Mouse (Mus musculus): ENCODE results near the gene Krtap3-2. TPM values are rescaled to one million over a fixed set of nuclear protein-coding genes. Genes with fewer than 3 reads are reported as not detected.
A peak's percentile ranks its signal among the peaks of the same experiment; 100 is the strongest.
"Not testable (repeated sequence)": the region's sequence is repeated elsewhere in the genome, so short reads cannot be mapped to it uniquely, and the experiment has no call there.

Gene Krtap3-2
- not detected in 2 replicates for polyA plus RNA-seq (2015; fragmentation: Nextera tagmentation; extraction: Ambion mirVana)

- no peak within 1 kb of the TSS for H3K4me3 ChIP-seq
- H3K27ac ChIP-seq = no peak within 1 kb of the TSS
- no peaks in the 10 kb centered on the region for H3K36me3 ChIP-seq
- 88% methylated on average over 2 of the region's 2 CpGs for WGBS
- ATAC-seq (ENCODE audit: low FRiP score) = no peak
- H3K9me3 ChIP-seq = no peaks in the 10 kb centered on the region
- H3K27me3 ChIP-seq = no peaks in the 10 kb centered on the region
- no peak within 1 kb of the TSS for H3K4me2 ChIP-seq
- no peaks in the 10 kb centered on the region for H3K4me1 ChIP-seq (replicated peaks)
- H3K9ac ChIP-seq = no peak within 1 kb of the TSS
Observed at GRCm38 (mm10) chr11:99556753-99557152, at the start of gene Krtap3-2. Gene Krtap3-2 (minus strand): TSS chr11:99556853.

GRCm38 (mm10) chr11:99603208-99603607 is 46.6 kb upstream of the Krtap3-2 start, which contains the start of gene Gm11938:
Gene Gm11938 (minus strand): TSS chr11:99603308.
- not testable (repeated sequence) for ATAC-seq (ENCODE audit: low FRiP score); H3K36me3 ChIP-seq; H3K27me3 ChIP-seq; H3K27ac ChIP-seq; H3K4me1 ChIP-seq (replicated peaks); H3K9ac ChIP-seq; H3K9me3 ChIP-seq; H3K4me2 ChIP-seq; H3K4me3 ChIP-seq
- 83% methylated on average over 1 of the region's 1 CpGs for WGBS

- ATAC-seq (ENCODE audit: low FRiP score) = not testable (repeated sequence)
Observed at GRCm38 (mm10) chr11:99597742-99598141, 41.1 kb upstream of the Krtap3-2 start, which contains the start of gene Krtap9-3. Gene Krtap9-3 (minus strand): TSS chr11:99598105.

GRCm38 (mm10) chr11:99590981-99591380 is 34.3 kb upstream of the Krtap3-2 start, which contains the start of gene Krtap1-3:
Gene Krtap1-3 (minus strand): TSS chr11:99591339.
- Histone ChIP-seq H3K4me2 (no peak within 1 kb of the TSS), H3K9me3 (no peaks in the 10 kb centered on the region), H3K27me3 (no peaks in the 10 kb centered on the region), H3K4me3 (no peak within 1 kb of the TSS), H3K9ac (no peak within 1 kb of the TSS), H3K36me3 (no peaks in the 10 kb centered on the region), H3K27ac (no peak within 1 kb of the TSS), H3K4me1 (replicated peaks) (no peaks in the 10 kb centered on the region)
- WGBS = 89% methylated on average over 6 of the region's 6 CpGs
- ATAC-seq (ENCODE audit: low FRiP score) = no peak

More at GRCm38 (mm10) chr11:99597742-99598141, 41.1 kb upstream of the Krtap3-2 start, which contains the start of gene Krtap9-3:
- not testable (repeated sequence) for H3K27me3 ChIP-seq; H3K27ac ChIP-seq; H3K9me3 ChIP-seq; H3K9ac ChIP-seq; H3K4me2 ChIP-seq; H3K36me3 ChIP-seq; H3K4me1 ChIP-seq (replicated peaks); H3K4me3 ChIP-seq
- 83% methylated on average over 6 of the region's 6 CpGs for WGBS

GRCm38 (mm10) chr11:99585096-99585495 is 28.4 kb upstream of the Krtap3-2 start:
- Histone ChIP-seq H3K36me3 (no peaks in the 10 kb centered on the region), H3K9ac (no peak overlapping the region), H3K4me1 (replicated peaks) (no peaks in the 10 kb centered on the region), H3K4me2 (no peak overlapping the region), H3K27me3 (no peaks in the 10 kb centered on the region), H3K4me3 (no peak overlapping the region), H3K27ac (no peak overlapping the region), H3K9me3 (no peaks in the 10 kb centered on the region)
- 93% methylated on average over 7 of the region's 7 CpGs for WGBS
- ATAC-seq (ENCODE audit: low FRiP score) = no peak

GRCm38 (mm10) chr11:99583245-99583704 is 26.6 kb upstream of the Krtap3-2 start, which contains the start of gene Krtap1-4:
Gene Krtap1-4 (minus strand): TSS chr11:99583654.
- Histone ChIP-seq H3K9ac (no peak within 1 kb of the TSS), H3K27ac (no peak within 1 kb of the TSS), H3K4me1 (replicated peaks) (no peaks in the 10 kb centered on the region), H3K36me3 (no peaks in the 10 kb centered on the region), H3K9me3 (no peaks in the 10 kb centered on the region), H3K4me3 (no peak within 1 kb of the TSS), H3K27me3 (no peaks in the 10 kb centered on the region), H3K4me2 (no peak within 1 kb of the TSS)
- ATAC-seq (ENCODE audit: low FRiP score) = no peak
- 83% methylated on average over 5 of the region's 5 CpGs for WGBS

GRCm38 (mm10) chr11:99581564-99581963 is 24.9 kb upstream of the Krtap3-2 start:
- WGBS = 89% methylated on average over 6 of the region's 6 CpGs
- H3K4me1 ChIP-seq (replicated peaks) = no peaks in the 10 kb centered on the region
- H3K36me3 ChIP-seq = no peaks in the 10 kb centered on the region
- ATAC-seq (ENCODE audit: low FRiP score) = no peak
- H3K4me3 ChIP-seq = no peak overlapping the region
- no peak overlapping the region for H3K9ac ChIP-seq
- no peak overlapping the region for H3K4me2 ChIP-seq
- no peak overlapping the region for H3K27ac ChIP-seq
- no peaks in the 10 kb centered on the region for H3K9me3 ChIP-seq
- H3K27me3 ChIP-seq = no peaks in the 10 kb centered on the region

- no peaks in the 10 kb centered on the region for H3K36me3 ChIP-seq
- H3K4me1 ChIP-seq (replicated peaks) = no peaks in the 10 kb centered on the region
- H3K27ac ChIP-seq = no peak overlapping the region
- H3K27me3 ChIP-seq = no peaks in the 10 kb centered on the region
- no peak overlapping the region for H3K4me2 ChIP-seq
- 95% methylated on average over 5 of the region's 5 CpGs for WGBS
- no peak overlapping the region for H3K9ac ChIP-seq
- no peak for ATAC-seq (ENCODE audit: low FRiP score)
- H3K9me3 ChIP-seq = no peaks in the 10 kb centered on the region
- no peak overlapping the region for H3K4me3 ChIP-seq
Observed at GRCm38 (mm10) chr11:99581051-99581450, 24.4 kb upstream of the Krtap3-2 start.

GRCm38 (mm10) chr11:99580636-99581035 is 24.0 kb upstream of the Krtap3-2 start, which contains the start of gene Krtap1-5:
Gene Krtap1-5 (minus strand): TSS chr11:99581016.
- ATAC-seq (ENCODE audit: low FRiP score) = no peak
- WGBS = 85% methylated on average over 6 of the region's 6 CpGs
- H3K36me3 ChIP-seq = no peaks in the 10 kb centered on the region

GRCm38 (mm10) chr11:99574106-99574505 is 17.5 kb upstream of the Krtap3-2 start:
- H3K27ac ChIP-seq = no peak overlapping the region
- H3K27me3 ChIP-seq = no peaks in the 10 kb centered on the region
- H3K9ac ChIP-seq = no peak overlapping the region; the same call in 1 of the 2 replicates
- no peaks in the 10 kb centered on the region for H3K9me3 ChIP-seq
- ATAC-seq (ENCODE audit: low FRiP score) = no peak
- 6% methylated on average over 7 of the region's 7 CpGs for WGBS
- no peak overlapping the region for H3K4me3 ChIP-seq
- H3K36me3 ChIP-seq = no peaks in the 10 kb centered on the region
- 0 out of 2 replicates have a peak, but pooled peaks cover 2% of the 10 kb centered on the region for H3K4me1 ChIP-seq (replicated peaks)
- peak overlapping the region; percentile 45 for H3K4me2 ChIP-seq

More at GRCm38 (mm10) chr11:99580636-99581035, 24.0 kb upstream of the Krtap3-2 start, which contains the start of gene Krtap1-5:
- Histone ChIP-seq H3K9me3 (no peaks in the 10 kb centered on the region), H3K4me2 (no peak within 1 kb of the TSS), H3K27me3 (no peaks in the 10 kb centered on the region), H3K4me1 (replicated peaks) (no peaks in the 10 kb centered on the region), H3K9ac (no peak within 1 kb of the TSS), H3K27ac (no peak within 1 kb of the TSS), H3K4me3 (no peak within 1 kb of the TSS)

- Histone ChIP-seq H3K9ac (no peak overlapping the region), H3K4me3 (no peak overlapping the region), H3K27ac (no peak overlapping the region), H3K27me3 (no peaks in the 10 kb centered on the region), H3K4me2 (no peak overlapping the region), H3K9me3 (no peaks in the 10 kb centered on the region), H3K36me3 (no peaks in the 10 kb centered on the region), H3K4me1 (replicated peaks) (0 out of 2 replicates have a peak, but pooled peaks cover 2% of the 10 kb centered on the region)
- ATAC-seq (ENCODE audit: low FRiP score) = no peak
- 41% methylated on average over 4 of the region's 4 CpGs for WGBS
Observed at GRCm38 (mm10) chr11:99573164-99573563, 16.5 kb upstream of the Krtap3-2 start.

GRCm38 (mm10) chr11:99566530-99566929 is 9.9 kb upstream of the Krtap3-2 start, which contains the start of gene Krtap3-1:
Gene Krtap3-1 (minus strand): TSS chr11:99566630.
- no peak for ATAC-seq (ENCODE audit: low FRiP score)
- WGBS = 94% methylated on average over 7 of the region's 7 CpGs
- Histone ChIP-seq H3K4me1 (replicated peaks) (no peaks in the 10 kb centered on the region), H3K9me3 (no peaks in the 10 kb centered on the region), H3K4me2 (no peak within 1 kb of the TSS), H3K27ac (no peak within 1 kb of the TSS), H3K36me3 (no peaks in the 10 kb centered on the region), H3K9ac (no peak within 1 kb of the TSS), H3K27me3 (no peaks in the 10 kb centered on the region), H3K4me3 (no peak within 1 kb of the TSS)

- no peak overlapping the region for H3K27ac ChIP-seq
- no peaks in the 10 kb centered on the region for H3K9me3 ChIP-seq
- H3K27me3 ChIP-seq = no peaks in the 10 kb centered on the region
- H3K36me3 ChIP-seq = no peaks in the 10 kb centered on the region
- ATAC-seq (ENCODE audit: low FRiP score) = no peak
- no peak overlapping the region for H3K4me3 ChIP-seq
- no peaks in the 10 kb centered on the region for H3K4me1 ChIP-seq (replicated peaks)
- no peak overlapping the region for H3K4me2 ChIP-seq
- 85% methylated on average over 6 of the region's 6 CpGs for WGBS
- no peak overlapping the region for H3K9ac ChIP-seq
Observed at GRCm38 (mm10) chr11:99562580-99562979, 5.9 kb upstream of the Krtap3-2 start.

Measured in hindbrain, embryonic 13.5 days (tissue).